Mouse (Mus musculus): ENCODE data around the gene Bfar.
A peak's percentile ranks its signal among the peaks of the same experiment; 100 is the strongest.
"Not testable (repeated sequence)": the region's sequence is repeated elsewhere in the genome, so short reads cannot be mapped to it uniquely, and the experiment has no call there.

Gene Bfar

GRCm38 (mm10) chr16:13671685-13672385 lies at the start of gene Bfar, which contains the start of gene 3110001I22Rik:
TSS of gene Bfar (plus strand) at chr16:13671858.
TSS of gene 3110001I22Rik (plus strand) at chr16:13671929.
- DNase-seq, result peak; percentile 92

DNA sequence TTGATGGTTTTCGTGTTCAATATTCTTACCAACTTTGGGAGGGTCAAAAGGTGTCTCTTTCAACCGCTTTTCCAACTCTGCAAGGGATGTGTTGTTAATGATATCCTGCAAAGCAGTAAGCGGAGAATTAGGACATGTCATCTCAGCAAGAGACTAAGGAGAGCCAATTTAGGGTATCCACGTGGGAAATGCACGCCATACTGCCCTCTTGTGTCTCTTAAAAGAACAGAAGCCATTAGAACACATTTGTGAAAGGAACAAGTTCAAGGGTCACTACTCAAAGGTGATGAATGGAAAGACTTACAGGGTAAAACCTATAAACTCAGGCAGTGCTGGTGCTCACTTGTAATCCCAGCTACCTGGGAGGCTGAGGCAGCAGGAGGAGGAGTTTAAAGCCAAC lies 43.3 kb upstream of the Bfar start:
- DNase-seq, result no peak

- DNase-seq, result not testable (repeated sequence)
These were observed 33.5 kb upstream of the Bfar start for GRCm38 (mm10) chr16:13638198-13638597.

- no peak for DNase-seq
These were observed 32.1 kb upstream of the Bfar start for GRCm38 (mm10) chr16:13639508-13639907.

- DNase-seq, result no peak
These were observed 31.6 kb upstream of the Bfar start for GRCm38 (mm10) chr16:13640064-13640463.

GRCm38 (mm10) chr16:13644474-13644873 lies 27.2 kb upstream of the Bfar start:
- DNase-seq, result no peak

GRCm38 (mm10) chr16:13645930-13646329 lies 25.7 kb upstream of the Bfar start:
- no peak for DNase-seq

- DNase-seq, result no peak
These were observed 12.8 kb upstream of the Bfar start for GRCm38 (mm10) chr16:13658886-13659285.

- DNase-seq, result no peak
These were observed 10.9 kb upstream of the Bfar start for GRCm38 (mm10) chr16:13660736-13661135.

DNA sequence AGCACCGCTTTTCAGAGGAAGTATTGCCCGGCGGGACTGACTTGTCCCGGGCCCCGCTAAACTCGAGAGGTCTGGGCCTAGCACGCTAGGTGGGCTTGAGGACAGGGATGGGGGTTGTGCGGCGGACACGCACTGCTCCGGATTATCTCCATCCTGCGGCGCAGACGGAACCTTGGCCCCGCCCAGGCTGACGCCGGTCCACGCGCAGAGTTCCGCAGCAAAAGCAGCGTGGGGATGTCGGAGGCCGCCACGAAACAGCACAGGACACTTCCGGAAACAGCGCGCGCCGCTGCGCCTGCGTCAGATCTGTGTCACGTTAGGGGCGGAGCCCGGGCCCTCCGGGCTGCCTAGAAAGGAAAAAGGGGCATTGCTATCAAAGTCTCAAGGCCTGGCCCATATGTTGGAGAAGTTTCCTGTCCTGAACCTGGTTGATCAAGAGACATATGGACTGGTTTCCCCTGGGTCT lies 3.7 kb upstream of the Bfar start, which contains the start of gene Parn:
Gene Parn (minus strand): TSS at position 293 of the 466 bp plus-strand sequence.
- peak; percentile 97 for DNase-seq

- no peak for DNase-seq
These were observed 3.1 kb upstream of the Bfar start for GRCm38 (mm10) chr16:13668402-13669108.

GRCm38 (mm10) chr16:13669282-13669681 lies 2.4 kb upstream of the Bfar start:
- DNase-seq, result no peak

GRCm38 (mm10) chr16:13670896-13671295 lies 762 bp upstream of the Bfar start:
- not testable (repeated sequence) for DNase-seq

DNA sequence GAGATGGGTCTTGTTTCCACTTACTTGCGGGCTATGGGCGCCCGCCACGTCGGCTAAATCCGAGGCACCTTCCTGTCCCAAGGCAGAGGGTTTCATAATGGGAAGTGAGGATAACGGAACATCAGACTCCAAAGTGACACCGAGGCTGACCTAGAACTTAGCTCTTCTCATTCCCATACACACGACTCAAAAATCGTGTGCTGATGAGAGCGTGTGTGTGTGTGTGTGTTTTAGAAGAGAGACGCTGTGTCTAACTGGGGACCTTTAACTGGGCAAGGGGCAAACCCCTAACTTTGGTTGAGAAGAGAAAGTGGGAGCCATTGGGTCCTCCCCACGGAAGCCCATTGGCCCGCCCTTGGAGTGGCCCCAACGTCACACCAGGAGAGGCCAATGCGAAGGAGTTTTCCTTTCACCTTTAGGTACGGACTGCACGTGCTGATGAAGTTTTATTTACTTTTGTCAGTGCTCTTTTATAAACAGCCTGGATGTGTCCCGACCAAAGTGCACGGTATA lies 784 bp downstream of the Bfar start:
- peak; percentile 30 for DNase-seq

DNA sequence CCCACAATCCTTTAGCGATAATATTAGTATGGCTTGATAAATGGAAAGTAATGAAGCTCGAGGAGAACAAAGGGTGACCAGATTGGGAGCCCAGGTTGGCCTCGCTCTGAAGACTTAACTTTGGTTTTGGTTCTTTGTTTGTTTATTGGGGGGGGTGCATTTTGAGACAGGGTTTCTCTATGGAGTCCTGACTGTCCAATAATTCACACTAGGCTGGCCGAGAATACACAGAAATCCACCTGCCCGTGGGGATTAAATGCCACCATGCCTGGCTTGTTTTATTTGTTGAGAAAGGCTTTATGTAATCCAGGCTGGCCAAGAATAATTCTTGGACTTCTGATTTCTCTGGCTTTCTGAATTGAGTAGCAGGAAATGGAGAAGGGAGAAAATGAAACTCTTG lies 1.5 kb downstream of the Bfar start:
- no peak for DNase-seq

DNA sequence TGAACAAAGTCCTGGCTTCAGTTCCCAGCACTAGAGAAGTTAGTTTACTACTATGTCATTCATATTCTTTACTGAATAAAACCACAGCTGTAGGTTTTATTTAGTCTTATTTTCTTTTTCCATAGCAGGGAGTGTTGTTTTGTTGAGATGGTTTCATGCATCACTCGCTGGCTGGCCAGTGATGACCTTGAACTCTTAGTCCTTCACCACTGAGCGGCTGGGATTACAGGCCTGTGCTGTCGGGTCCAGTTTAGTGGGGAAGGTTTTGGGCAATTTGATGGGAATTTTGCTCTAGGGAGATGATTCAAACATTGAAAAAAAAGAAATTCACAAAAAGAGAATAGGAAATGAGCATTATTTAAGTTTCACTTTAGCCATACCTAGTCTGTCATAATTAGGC lies 2.9 kb downstream of the Bfar start:
- DNase-seq, result no peak

GRCm38 (mm10) chr16:13678601-13679319 lies 7.1 kb downstream of the Bfar start:
- DNase-seq, result no peak

DNA sequence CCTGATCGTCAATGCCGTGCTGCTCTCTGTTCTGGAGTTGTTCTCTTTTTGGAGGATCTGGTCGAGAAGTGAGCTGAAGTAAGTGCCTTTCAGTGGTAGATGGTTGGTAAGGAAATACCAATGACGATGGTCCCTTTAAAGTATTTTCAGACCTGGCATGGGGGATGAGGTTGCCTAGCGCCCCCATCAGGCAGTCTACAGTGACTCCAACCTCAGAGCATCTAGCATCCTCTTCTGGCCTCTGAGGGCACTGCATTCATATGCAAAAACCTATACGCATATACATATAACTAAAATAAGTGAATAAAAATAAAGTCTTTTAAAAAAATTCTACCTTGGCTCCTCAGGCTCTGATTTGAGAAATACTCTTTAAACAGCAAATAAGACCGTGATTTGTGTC lies 27.3 kb downstream of the Bfar start:
- no peak for DNase-seq

DNA sequence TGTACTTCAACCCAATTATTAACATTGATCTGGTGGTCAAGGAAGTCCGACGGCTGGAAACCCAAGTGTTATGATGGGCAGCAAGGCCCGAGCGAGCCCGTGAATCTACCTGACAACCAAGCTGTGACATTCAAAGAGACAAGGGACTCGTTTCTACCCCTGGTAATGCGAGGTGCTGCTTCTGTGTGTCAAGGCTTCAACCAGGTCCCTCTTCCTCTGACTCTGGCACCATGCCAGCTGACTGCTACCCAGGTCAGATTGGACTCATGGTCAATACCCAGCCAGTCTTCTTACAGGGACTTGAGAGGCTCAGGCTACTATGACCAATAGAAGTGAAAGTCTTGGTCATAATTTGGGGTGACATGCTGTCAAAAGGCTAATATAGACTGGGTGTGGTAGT lies 30.5 kb downstream of the Bfar start:
- no peak for DNase-seq

DNA sequence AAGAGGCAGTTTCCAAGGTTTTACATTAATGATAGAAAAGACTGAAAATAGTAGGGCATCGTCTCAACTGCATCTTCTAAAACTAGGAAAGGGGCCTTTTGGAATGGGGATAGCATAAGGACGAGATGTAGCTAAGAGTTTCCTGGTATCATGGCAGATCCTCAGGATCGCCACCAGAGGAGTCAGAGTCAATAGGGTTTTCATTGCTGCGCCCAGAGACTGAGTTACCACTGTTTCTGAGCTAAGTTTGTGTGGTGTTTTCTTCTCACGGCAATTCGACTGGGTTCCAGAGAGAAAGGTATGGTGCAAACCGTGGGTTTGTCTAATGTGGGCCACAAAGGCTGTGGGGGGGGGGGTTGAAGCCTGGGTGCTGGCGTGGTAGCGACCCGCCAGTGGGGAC lies 33.0 kb downstream of the Bfar start:
- DNase-seq, result no peak

DNA sequence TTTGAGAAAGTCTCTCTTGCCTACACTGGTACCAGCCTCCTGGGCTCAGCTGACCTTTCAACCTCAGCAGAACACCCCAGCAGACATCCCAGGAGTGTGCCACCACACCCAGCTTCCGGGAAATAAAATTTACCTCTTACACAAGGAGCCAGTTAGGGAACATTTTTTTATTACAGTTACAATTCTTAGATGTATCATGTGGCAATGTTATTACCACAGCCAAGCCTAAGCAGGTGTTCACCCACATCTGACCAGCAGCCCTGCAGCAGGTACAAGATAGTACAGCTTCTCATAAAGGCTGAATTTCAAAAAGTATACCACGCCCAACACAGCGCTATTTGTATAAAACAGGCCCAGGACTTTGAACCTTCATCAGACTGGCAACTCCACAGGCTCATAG lies 43.3 kb downstream of the Bfar start:
- no peak for DNase-seq

- no peak for DNase-seq
These were observed 45.3 kb downstream of the Bfar start for GRCm38 (mm10) chr16:13716821-13717553.

- DNase-seq, result no peak
These were observed 51.3 kb downstream of the Bfar start for GRCm38 (mm10) chr16:13722937-13723336.
